Mouse (Mus musculus) cerebellum, adult (tissue): ENCODE results near the gene Ntm.
A peak's percentile ranks its signal among the peaks of the same experiment; 100 is the strongest.

Experiments
- ATAC-seq: cut with Nextera tagmentation; 2 replicates; pipeline ENCODE4 v1.9.2; 2017; ENCODE audit warnings: mild to moderate bottlenecking, moderate library complexity, mixed read lengths; ENCODE audit not compliant: insufficient number of reproducible peaks, low FRiP score, low TSS enrichment

Ntm gene

GRCm38 (mm10) chr9:29673911-29674310 is 289.0 kb downstream of the Ntm start:
- no peak for ATAC-seq

DNA sequence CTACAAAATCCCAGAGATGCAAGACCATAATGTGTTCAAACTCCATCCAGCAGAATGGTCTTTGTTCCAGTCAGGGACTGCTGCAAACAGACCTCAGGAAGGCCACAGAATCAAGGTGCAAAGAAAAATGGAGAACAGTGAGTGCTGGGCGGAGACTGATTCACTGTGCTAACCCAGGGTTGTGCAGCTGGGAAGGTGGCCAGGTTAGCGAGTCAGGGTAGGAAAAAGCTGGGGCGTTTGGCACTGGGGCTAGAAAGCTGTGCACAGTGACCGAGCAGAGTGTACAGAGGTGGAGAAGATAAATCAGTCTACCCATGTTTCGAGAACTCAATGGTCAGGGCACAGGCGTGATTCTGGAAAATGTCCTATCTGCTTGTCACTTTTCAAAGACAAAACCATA is 291.1 kb downstream of the Ntm start:
- no peak for ATAC-seq

- 0 out of 2 replicates have a peak, but pooled peaks have one; percentile 27 for ATAC-seq
Measured at GRCm38 (mm10) chr9:29663286-29663685, 299.7 kb downstream of the Ntm start.

DNA sequence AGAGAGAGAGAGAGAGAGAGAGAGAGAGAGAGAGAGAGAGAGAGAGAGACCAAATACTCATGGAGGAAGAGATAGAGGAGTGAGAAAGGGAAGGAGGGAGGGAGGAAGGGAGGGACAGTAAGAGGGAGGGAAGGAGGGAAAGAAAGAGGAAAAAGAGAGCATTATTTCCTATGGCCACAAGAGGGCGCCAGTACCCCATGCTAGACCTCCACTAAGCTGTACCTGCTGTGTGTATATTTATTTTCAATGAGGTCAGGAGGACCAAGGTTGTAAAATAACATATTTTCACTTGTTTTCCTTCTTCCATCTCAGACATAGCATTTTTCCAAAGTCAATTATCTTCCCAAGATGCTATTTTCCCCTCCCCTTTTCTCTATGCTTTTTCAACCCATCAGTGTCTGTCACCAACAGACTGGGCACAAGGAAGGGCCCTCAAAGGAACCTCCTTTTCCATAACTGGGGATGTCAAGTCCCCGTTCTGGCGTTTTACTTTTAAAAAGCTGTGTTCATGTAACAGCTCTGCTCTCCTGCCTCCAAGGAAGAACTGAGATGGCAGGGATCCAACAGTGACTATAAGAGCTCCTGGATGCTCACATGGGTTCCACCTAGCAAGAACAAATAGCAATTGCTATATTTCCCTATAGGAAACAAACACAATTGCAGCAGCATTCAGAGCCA is 301.3 kb downstream of the Ntm start:
- no peak for ATAC-seq

DNA sequence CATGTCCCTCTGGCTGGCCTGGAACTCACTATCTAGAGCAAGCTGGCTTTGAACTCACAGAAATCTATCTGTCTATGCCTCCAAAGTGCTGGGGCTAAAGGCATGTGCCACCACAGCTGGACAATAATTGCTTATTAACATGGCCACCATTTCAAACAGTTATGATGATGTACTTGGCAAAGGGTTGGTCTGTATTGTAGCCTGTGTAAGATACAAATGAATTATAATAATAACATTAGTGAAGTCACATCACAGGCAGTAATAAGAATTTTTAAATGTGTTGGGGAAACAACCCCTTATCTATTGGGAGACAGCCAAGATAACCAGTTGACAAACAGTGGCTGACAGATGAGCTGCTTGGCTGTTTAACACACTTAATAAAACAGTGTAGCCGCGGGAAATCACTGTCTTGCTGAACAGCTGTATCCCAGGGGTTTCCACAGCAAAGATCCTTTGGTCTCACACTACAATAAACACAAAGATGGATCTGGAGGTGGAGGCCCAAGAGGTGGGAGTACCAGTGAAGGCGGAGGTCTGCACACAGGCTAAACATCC is 302.8 kb downstream of the Ntm start:
- no peak for ATAC-seq

- no peak for ATAC-seq
Measured at GRCm38 (mm10) chr9:29657761-29658465, 305.0 kb downstream of the Ntm start.

- ATAC-seq: peak; percentile 46; the same call in 1 of the 2 replicates
Measured at GRCm38 (mm10) chr9:29654885-29655284, 308.1 kb downstream of the Ntm start.

DNA sequence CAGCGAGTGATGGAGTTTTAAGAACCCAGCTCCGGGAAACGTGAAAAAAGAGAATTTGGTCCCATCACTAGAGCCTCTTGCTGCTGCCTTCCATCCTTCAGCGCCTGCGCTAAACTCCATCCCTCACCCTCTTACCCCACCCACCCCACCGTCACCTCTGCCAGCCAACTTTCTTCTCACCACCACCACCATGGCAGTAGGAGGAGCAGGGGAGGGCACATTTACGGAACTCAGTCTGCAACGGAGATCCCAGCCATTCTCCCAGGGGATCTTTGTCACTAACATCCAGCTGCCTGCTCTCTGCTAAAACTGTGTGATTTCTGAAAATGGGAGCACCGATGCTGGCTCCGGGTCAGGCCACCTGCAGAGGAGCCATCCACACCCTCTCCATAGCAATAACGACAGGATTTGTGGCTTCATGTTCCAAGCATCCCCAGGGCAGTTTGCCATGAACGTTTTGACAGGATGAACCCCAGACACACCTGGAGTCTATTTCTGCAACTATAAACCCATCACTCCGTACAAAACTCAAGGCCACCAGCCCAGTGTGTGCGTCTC is 309.2 kb downstream of the Ntm start:
- no peak for ATAC-seq

GRCm38 (mm10) chr9:29652854-29653253 is 310.1 kb downstream of the Ntm start:
- no peak for ATAC-seq

DNA sequence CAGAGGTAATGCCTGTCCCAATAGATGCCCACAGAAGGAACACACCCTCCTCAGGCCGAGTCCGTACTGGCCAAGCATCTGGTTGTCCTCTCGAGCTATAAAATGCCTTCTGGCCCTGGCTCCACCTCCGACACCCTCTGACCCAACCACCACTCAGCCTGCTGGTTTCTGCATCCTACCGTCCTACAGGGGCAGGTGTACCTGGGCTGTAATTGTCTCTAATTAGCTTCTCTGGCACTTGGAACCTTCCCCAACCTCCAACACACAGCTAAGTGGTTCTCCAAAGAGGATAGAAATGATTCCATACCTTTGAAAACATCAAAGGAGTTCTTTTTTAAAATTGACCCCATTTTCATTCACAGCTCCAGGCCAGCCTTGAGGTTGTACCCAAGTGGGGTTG is 311.1 kb downstream of the Ntm start:
- no peak for ATAC-seq

DNA sequence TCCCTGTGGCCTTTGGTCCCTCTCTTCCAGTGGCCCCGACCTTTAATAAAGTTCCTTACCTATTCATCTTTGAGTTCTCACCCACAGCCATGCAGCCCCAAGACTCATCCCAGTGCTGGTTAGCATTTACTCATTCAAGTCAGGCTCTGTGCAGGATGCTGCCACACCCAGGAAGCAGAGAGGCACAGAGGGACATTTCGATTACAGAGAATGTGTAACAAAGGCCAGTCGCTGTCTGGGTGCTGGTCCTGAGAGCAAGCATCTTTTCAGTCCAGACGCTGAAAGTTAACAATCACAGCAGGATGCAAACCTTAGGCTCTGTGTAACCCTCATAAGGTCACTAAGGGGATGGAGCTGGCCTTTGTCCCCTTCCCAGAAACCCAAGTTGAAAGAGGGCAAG is 311.7 kb downstream of the Ntm start:
- ATAC-seq: no peak

DNA sequence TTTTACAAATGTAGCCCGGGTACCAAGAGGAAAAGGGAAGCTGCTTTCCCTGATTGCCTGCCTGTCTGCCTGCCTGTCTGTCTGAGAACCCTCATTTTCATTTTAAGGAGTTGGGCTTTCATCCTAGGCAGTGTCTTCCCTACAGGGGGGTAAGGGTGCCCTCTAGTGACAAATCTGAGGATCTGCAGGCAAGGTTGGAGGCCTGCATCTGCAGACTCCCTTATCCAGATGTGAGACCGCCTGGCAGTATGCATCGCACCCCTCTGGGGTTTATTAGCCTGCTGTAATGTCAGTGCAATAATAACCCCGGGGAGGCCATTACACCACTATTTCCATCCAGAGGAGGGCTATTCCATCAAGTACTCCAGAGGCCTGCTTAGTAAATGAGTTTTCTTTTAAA is 312.3 kb downstream of the Ntm start:
- ATAC-seq: 0 out of 2 replicates have a peak, but pooled peaks have one; percentile 21

GRCm38 (mm10) chr9:29650266-29650665 is 312.7 kb downstream of the Ntm start:
- ATAC-seq: no peak

DNA sequence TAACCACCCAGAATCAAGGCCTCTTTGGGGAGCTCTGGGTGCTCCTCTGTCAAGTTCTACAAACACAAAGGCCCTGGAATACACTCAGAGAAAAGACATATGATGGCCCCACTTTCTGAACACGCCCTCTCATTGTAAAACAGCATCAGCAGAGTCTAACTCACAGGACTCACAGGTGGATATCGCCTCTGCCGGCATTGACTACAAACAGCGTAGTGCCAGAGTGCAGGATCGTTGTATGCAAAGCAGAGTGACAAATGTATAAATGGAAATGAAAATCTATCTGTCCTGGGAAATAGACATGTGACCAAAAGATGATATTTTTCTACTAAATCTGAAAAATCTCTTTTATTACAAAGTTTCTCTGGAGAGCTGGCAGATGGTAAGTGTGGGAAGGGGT is 314.7 kb downstream of the Ntm start:
- ATAC-seq: no peak

GRCm38 (mm10) chr9:29647764-29648163 is 315.2 kb downstream of the Ntm start:
- no peak for ATAC-seq

DNA sequence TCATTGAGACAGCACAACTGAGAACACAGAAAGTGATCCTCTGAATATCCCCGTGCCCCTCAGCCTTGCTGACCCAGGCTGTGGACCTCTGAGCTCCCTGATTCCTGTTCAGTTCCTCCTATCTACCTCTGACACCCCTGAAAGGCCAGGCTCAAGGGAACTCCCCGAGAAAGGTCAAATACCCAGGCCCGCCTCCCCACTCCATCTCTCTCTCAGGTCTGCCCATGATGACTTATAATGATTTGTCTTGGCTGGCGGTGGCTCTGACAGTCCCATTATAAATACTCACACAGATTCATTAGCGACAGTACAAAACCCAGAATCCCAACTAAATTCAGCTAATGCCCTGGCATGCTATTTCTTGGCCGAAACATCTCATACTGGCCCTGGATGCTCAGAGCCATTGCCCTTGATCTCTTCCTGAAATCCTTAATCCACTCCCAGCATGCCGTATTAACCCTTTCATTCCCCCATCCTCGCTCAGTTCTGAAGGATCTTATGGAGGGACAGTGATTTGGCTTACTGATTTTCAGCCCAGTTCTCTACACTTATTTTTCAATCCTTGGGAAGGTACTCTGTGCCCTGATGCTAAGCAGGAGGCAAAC is 317.0 kb downstream of the Ntm start:
- no peak for ATAC-seq

- peak; percentile 59; the same call in 1 of the 2 replicates for ATAC-seq
Measured at GRCm38 (mm10) chr9:29642997-29643657, 319.8 kb downstream of the Ntm start.

- no peak for ATAC-seq
Measured at GRCm38 (mm10) chr9:29637335-29637734, 325.6 kb downstream of the Ntm start.

DNA sequence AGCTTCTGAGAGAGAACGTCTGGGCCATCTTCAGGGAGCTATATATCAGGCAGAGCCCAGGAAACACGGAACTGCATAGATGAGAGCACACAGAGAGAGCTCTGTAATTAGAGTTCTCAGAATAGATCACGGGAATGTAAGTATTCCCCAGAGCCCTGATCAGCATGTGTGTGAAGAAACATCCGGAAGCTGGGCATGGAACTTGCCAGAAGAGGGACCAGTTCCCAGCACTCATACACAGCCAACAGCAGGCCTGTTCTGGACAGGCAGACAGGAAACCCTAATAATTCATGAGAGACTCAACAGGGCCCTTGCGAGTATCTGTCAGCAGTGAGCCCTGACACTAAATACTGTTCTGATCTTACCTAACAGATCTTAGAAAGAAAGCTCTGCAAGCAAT is 345.8 kb downstream of the Ntm start:
- ATAC-seq: no peak

- no peak for ATAC-seq
Measured at GRCm38 (mm10) chr9:29612020-29612612, 350.8 kb downstream of the Ntm start.
